Mouse (Mus musculus) T-cell, adult 2 months (primary cell): ENCODE data around the gene Lyzl4.

Experiments used
- DNase-seq: peaks from one replicate; pipeline ENCODE4 v3.0.0; 2022; ENCODE audit warnings: low spot score

The Lyzl4 gene

GRCm38 (mm10) chr9:121647026-121647425 lies 5.1 kb upstream of the Lyzl4 start:
- DNase-seq = peak; percentile 67

DNA sequence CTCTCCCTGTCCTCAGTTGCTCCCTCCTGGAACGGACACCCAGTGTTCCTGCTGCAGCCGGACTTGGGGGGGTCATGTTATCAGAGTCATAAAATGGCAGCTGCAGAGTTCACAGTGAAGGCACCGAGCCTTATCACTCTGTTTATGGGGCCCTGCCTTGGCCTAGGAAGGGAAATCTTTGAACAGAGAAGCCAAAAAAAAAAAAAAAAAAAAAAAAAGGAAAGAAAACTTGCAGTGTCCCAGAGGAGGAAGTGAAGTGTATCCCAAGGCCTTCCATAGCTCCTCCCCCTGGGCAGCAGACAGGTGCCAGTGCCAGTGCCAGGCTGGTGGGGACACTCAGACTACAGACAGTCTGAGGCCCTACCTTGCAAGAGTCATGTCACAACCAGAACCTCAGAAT lies 3.0 kb upstream of the Lyzl4 start:
- no peak for DNase-seq

DNA sequence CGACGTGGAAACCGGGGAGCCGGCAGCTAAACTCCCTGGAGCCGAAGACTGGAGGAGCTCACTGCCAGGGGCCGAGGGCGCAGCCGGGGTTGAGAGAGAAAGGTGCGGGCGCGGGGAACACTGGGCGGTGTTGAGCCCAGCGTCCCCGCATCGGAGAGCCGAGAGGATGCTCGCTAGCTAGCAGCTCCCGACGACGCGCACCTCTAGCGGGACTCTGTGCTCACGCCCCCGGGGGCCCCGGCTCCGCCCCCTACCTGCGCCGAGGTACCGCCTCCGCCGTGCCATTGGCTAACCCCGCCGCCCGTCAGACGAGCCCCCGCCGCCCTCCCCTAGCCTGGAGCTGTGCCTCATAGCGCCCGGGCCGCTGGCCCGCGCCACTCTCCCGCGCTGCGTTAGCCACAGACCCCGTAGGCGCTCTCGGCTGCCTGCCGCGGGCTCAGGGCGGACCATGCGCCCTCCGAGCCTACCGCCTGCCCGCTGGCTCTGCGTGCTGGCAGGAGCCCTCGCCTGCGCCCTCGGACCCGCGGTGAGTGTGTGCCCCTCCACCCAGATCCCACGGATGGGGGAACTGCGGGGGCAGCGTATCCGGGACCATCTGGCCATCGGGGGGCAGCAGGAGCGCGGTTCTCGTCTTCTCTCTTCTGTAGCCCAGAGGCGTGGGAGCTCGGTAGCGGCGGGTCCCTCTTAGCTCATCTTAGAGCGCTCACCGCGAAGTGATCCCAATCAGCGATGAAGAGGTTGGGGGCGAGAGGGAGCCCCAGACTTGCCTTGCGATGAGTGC lies 695 bp upstream of the Lyzl4 start, which contains the start of gene Vipr1:
Gene Vipr1, plus strand, starts transcription at position 316 of the 781 bp plus-strand sequence.
- peak; percentile 95 for DNase-seq

DNA sequence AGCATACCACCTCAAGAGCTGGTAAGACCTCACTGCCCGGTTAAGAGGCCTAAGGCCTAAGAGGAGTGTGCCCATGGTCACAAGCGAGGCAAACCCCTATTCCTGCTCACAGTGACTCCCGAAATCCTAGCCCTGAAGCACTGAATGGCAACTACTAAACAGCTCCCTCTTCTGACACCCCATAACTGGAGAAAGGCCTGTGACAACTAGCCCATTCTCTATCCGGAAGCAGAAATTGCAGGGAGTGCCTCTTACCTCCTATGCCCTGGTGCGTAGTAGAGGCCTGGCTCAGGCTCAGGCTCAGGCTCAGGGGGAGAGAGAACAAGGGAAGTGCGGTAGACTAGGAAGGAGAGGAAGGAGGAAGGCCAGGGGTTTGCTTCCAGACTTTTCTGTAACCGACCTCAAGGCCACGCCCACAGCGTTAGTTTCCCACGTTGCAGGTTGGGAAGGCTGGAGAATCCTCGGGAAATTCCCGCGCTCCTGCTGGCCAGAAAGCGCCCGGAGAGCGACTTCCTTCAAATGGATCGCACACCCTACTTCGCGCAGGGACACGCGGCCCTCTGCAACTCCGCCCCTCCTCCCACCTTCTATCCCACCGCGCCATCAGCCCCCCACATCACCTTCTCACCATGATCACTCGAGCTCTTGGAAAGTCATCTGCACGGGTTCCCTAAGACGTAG lies 521 bp downstream of the Lyzl4 start:
- DNase-seq = no peak

GRCm38 (mm10) chr9:121639790-121640189 lies 2.1 kb downstream of the Lyzl4 start:
- no peak for DNase-seq

- no peak for DNase-seq
Observed at GRCm38 (mm10) chr9:121635835-121636576, 5.9 kb downstream of the Lyzl4 start.

GRCm38 (mm10) chr9:121633306-121633705 lies 8.6 kb downstream of the Lyzl4 start:
- DNase-seq = no peak

DNA sequence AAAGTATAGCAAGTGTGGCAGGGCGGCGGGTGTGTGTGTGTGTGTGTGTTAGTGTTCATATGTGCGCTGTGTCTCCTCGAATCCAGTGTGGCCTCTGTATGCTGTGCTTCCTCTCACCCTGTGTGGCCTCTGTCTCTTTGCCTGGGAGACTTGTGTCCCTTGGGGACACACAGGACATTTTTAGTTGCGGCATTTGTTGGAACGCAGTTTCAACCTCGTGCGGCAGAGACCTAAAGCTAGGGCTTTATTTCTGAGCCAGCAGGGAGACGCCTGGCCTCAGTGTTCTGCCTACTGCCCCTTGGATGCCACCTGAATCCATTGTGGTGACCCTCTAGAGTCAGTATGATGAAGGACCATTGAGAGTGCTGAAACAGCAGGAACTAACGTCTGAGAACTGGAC lies 9.0 kb downstream of the Lyzl4 start:
- DNase-seq = no peak

- DNase-seq = no peak
Observed at GRCm38 (mm10) chr9:121631946-121632345, 9.9 kb downstream of the Lyzl4 start.

DNA sequence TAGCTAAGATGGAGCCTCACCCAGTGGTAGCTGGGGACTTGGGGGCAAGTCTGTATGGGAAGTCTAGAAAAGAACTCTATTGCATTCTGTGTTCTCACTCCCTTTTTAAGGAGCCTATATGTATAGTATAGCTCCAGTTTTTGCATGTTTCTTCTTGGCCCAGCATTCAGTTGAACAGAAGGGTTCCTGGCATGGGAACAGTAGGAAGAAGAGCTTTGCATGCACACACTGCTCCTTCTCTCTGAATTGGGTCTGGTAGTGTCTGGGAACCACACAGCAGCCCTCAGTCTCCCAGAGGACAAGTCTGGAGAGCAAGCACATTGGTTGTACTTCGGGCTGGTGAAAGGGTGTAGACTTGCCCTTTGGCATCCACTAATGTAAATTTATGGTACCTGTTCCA lies 11.3 kb downstream of the Lyzl4 start:
- DNase-seq = no peak

DNA sequence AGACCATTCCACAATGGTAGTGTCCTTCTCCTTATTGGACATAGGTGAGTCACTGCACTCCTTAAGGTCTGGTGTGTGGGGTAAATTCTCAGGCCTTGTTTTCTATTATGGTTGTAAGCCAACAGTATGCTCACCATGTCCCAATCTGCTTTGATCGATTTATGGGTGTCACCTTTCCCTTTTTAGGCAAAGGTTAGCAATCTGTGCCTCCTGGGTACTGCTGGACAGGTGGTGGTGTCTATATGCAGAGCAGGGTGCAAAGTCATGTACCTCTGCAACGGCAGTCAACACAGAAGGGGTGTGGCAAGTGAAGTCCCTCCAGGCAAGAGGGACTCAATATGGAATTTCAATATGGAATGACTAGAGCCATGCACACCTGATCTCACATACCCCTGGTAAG lies 17.0 kb downstream of the Lyzl4 start:
- DNase-seq = no peak

- no peak for DNase-seq
Observed at GRCm38 (mm10) chr9:121623235-121623634, 18.7 kb downstream of the Lyzl4 start.

- no peak for DNase-seq
Observed at GRCm38 (mm10) chr9:121619441-121619840, 22.5 kb downstream of the Lyzl4 start.

GRCm38 (mm10) chr9:121616471-121616870 lies 25.4 kb downstream of the Lyzl4 start:
- peak; percentile 26 for DNase-seq

- DNase-seq = no peak
Observed at GRCm38 (mm10) chr9:121614241-121614757, 27.6 kb downstream of the Lyzl4 start.

GRCm38 (mm10) chr9:121613192-121613591 lies 28.7 kb downstream of the Lyzl4 start:
- no peak for DNase-seq

DNA sequence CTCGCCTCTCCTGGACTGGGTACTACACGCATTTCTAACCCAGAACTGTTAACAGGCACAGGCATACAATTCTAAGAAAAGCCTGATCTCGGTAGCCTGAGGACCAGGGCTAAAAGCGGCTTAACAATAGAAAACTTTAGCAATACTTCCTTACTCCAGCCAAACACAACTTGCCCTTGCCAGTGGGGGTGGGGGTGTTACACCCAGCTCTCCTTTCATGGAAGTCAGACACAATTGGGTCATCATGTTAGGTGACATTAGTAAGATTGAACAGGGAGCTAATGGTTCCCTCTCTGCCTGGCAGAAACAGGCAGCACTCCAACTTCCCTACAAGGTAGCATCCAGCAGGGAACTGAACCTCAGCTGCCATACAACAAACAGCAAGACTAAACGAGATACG lies 32.5 kb downstream of the Lyzl4 start:
- DNase-seq = no peak

DNA sequence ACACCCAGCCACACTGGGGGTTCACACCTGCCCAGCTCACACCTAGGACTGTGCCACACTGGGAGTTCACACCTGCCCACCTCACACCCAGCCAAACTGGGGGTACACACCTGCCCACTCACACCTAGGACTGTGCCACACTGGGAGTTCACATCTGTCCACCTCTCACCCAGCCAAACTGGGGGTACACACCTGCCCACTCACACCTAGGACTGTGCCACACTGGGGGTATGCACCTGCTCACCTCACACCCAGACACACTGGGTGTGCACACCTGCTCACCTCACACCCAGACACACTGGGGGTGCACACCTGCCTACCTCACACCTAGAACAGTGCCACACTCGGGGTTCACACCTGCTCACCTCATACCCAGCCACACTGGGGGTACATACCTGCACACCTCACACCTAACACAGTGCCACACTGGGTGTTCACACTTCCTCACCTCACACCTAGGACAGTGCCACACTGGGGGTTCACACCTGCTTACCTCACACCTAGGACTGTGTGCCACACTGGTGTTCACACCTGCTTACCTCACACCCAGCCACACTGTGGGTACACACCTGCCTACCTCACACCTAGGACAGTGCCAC lies 35.3 kb downstream of the Lyzl4 start:
- no peak for DNase-seq

- peak; percentile 35 for DNase-seq
Observed at GRCm38 (mm10) chr9:121605414-121606278, 36.2 kb downstream of the Lyzl4 start.

DNA sequence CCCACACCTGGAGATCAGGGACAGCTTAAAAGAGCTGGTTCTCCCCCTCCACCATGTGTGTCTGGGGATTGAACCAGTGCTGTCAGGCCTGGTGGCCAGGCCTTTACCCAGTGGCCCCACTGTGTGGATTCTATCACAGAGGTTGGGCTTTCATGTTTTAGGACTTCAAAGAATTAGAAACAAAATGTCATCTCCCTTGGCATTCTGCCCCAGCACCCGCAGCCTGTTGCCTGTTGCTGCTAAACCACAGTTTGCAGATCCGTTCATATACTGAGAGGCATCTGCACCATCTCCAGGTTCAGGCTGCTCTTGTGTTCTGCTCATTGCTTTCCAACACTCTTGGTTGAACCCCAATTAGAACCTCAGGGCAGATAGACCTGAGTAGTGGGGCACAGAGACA lies 39.5 kb downstream of the Lyzl4 start:
- peak; percentile 19 for DNase-seq

DNA sequence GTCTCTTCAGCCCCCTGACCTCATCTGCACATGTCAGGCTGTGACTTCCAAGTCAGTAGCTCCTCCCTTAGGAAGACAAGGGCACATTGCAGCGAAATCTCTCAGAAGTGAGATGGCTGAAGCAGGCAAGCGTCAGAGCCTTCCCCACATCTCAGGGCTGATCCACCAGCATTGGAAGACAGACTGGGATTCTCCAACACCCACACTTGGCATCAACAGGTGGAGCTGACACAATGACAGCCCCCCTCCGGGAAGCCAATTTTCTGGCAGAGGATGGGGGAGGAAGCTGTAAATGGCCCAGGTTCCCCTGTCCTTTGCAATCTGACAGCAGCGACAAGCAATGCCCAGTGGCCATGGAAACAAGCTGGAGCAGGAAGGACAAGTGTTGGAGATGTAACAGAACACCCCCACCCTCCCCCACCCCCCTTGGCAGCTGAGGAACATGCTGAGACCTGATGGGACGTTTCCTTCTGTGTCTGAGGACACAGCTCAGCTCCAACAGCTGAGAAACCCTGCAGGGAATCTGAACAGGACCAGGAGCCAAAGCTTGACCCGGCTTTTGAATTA lies 41.0 kb downstream of the Lyzl4 start:
- DNase-seq = no peak
